ENCODE assay signal across 24 mouse cellular contexts in genomic region chrX:22277071-22277470, GRCm38 (mm10).
"Had no signal": no experiment of that assay in that cellular context is flagged by ENCODE, and none has a peak within 500 bp of the region (broad histone marks: within the 10 kb centered on the region; RNA-seq: fewer than 3 reads in every experiment).

No protein-coding gene starts in this region.

- H3K27me3 ChIP-seq: heart, embryonic 12.5 days; hindbrain, embryonic 13.5 days; hindbrain, embryonic 15.5 days; kidney, embryonic 15.5 days; limb, embryonic 12.5 days had no signal

- H3K36me3 ChIP-seq: heart, embryonic 10.5 days; heart, embryonic 12.5 days; hindbrain, embryonic 13.5 days; hindbrain, embryonic 15.5 days; kidney, embryonic 15.5 days; limb, embryonic 10.5 days; limb, embryonic 12.5 days had no signal

- DNase-seq: gastrocnemius, adult 2 months; gastrocnemius, postnatal 10 days; gastrocnemius, postnatal 25 days; heart, adult 18-20 months; heart, postnatal 10 days; heart, postnatal 36 days; kidney, adult 11 months; kidney, adult 2 months; kidney, adult 9 months; kidney, postnatal 25 days; kidney, postnatal 4 days; liver had no signal

- H3K9ac ChIP-seq: heart, embryonic 12.5 days; hindbrain, embryonic 13.5 days; hindbrain, embryonic 15.5 days; kidney, embryonic 15.5 days; limb, embryonic 12.5 days had no signal

- H3K4me1 ChIP-seq: heart, embryonic 10.5 days; heart, embryonic 12.5 days; hindbrain, embryonic 13.5 days; hindbrain, embryonic 15.5 days; kidney, embryonic 15.5 days; limb, embryonic 10.5 days; limb, embryonic 12.5 days had no signal

- H3K4me2 ChIP-seq: heart, embryonic 12.5 days; hindbrain, embryonic 13.5 days; hindbrain, embryonic 15.5 days; kidney, embryonic 15.5 days; limb, embryonic 12.5 days; liver, embryonic 11.5 days had no signal

- H3K9me3 ChIP-seq: heart, embryonic 10.5 days; heart, embryonic 12.5 days; hindbrain, embryonic 13.5 days; hindbrain, embryonic 15.5 days; kidney, embryonic 15.5 days; limb, embryonic 10.5 days; limb, embryonic 12.5 days had no signal

- H3K4me3 ChIP-seq: gastrocnemius, adult 2 months; heart, embryonic 10.5 days; heart, embryonic 12.5 days; hindbrain, embryonic 13.5 days; hindbrain, embryonic 15.5 days; kidney, embryonic 15.5 days; layer of hippocampus, adult 2 months; left cerebral cortex, adult 2 months; limb, embryonic 10.5 days; limb, embryonic 12.5 days had no signal

- ATAC-seq: intestine, embryonic 16.5 days had no signal

- H3K27ac ChIP-seq: gastrocnemius, adult 2 months; heart, embryonic 10.5 days; hindbrain, embryonic 13.5 days; hindbrain, embryonic 15.5 days; kidney, embryonic 15.5 days; kidney, postnatal 0 days; layer of hippocampus, adult 2 months; left cerebral cortex, adult 2 months; limb, embryonic 10.5 days; limb, embryonic 12.5 days had no signal
